Mouse (Mus musculus) liver, embryonic 14.5 days (tissue): ENCODE measurements around the gene Nav2. TPM values are rescaled to one million over a fixed set of nuclear protein-coding genes. Genes with fewer than 3 reads are reported as not detected.

Experiments
- ATAC-seq: fragments of 200-750 bp; cut with Nextera tagmentation; 2 replicates; pipeline ENCODE4 v1.8.0; 2017; ENCODE audit warnings: moderate number of reproducible peaks, mild to moderate bottlenecking, moderate library complexity; ENCODE audit not compliant: insufficient read depth
- DNase-seq, 3 experiments: peaks; one replicate each; pipeline ENCODE4 v3.0.0-alpha.2; 2012 to 2013; ENCODE audit warnings: low read depth in 3 of 3, low spot score in 3 of 3
- H3K27ac ChIP-seq: fragments of 300-500 bp; sonication (generic); 2 replicates; pipeline ENCODE4 v1.5.1; 2014; ENCODE audit warnings: moderate library complexity, mild to moderate bottlenecking, control low read depth, inconsistent platforms
- H3K27me3 ChIP-seq: fragments of 300-500 bp; sonication (generic); 2 replicates; pipeline ENCODE4 v1.6.1; 2014; ENCODE audit warnings: mild to moderate bottlenecking, low read length, moderate library complexity; ENCODE audit not compliant: control insufficient read depth, insufficient read depth
- H3K36me3 ChIP-seq: fragments of 300-500 bp; sonication (generic); replicated peaks from 2 replicates; pipeline ENCODE4 v1.6.1; 2014; ENCODE audit warnings: low read depth; ENCODE audit not compliant: control insufficient read depth, insufficient read depth
- H3K4me1 ChIP-seq, 2 experiments: fragments of 200-500 bp in 1 of 2; fragments of 300-500 bp in 1 of 2; sonication (generic) in 1 of 2; replicated peaks; 2 replicates each; pipeline ENCODE4 v1.6.1; 2012 to 2014; ENCODE audit warnings: antibody characterized with exemption in 1 of 2, inconsistent platforms in 1 of 2, low read length in 1 of 2; ENCODE audit not compliant: control insufficient read depth in 2 of 2, insufficient read depth in 2 of 2
- H3K4me2 ChIP-seq: fragments of 300-500 bp; sonication (generic); 2 replicates; pipeline ENCODE4 v1.6.1; 2014; ENCODE audit warnings: low read depth, mild to moderate bottlenecking, control low read depth, moderate library complexity
- H3K4me3 ChIP-seq, 2 experiments: fragments of 200-500 bp in 1 of 2; fragments of 300-500 bp in 1 of 2; sonication (generic) in 1 of 2; 2 replicates each; pipeline ENCODE4 v1.5.1; 2012 to 2014; ENCODE audit warnings: low read depth in 2 of 2, low read length in 2 of 2, mild to moderate bottlenecking in 2 of 2, control low read depth in 1 of 2, inconsistent platforms in 1 of 2, moderate library complexity in 1 of 2; ENCODE audit not compliant: insufficient read depth in 1 of 2
- H3K9ac ChIP-seq: fragments of 300-500 bp; sonication (generic); replicated peaks from 2 replicates; pipeline ENCODE4 v1.6.1; 2014; ENCODE audit warnings: mild to moderate bottlenecking, control low read depth, moderate library complexity
- H3K9me3 ChIP-seq: fragments of 300-500 bp; sonication (generic); 2 replicates; pipeline ENCODE4 v1.6.1; 2016; ENCODE audit warnings: low read length, mixed read lengths; ENCODE audit not compliant: control insufficient read depth
- CTCF ChIP-seq: IDR thresholded peaks from 2 replicates; pipeline ENCODE4 v1.5.1; 2016; ENCODE audit warnings: antibody characterized with exemption, low read depth, control low read depth
- EP300 ChIP-seq: IDR thresholded peaks from 2 replicates; pipeline ENCODE4 v1.6.1; 2016; ENCODE audit warnings: antibody characterized with exemption, low read depth
- WGBS: fragments of 180-500 bp; shearing (Covaris S2); extraction: QIAGEN DNeasy Blood & Tissue Kit; methylation state at CpG from one replicate; pipeline ENCODE4 v1.1.7; 2014; ENCODE audit not compliant: insufficient replicate concordance; 5-methylcytosine and 5-hydroxymethylcytosine counted together
- polyA plus RNA-seq, 2 experiments: library from polyadenylated mRNA; depleted of rRNA in 1 of 2; stranded (reverse) in 1 of 2; unstranded in 1 of 2; fragments of >200 nt; fragmentation: Nextera tagmentation in 1 of 2; extraction: Ambion mirVana in 1 of 2; gene quantifications; 2 replicates each; pipeline versions ENCODE4 v1.2.1 to v1.2.3; 2012 to 2014

Nav2 gene
- polyA plus RNA-seq, 2 experiments = 1.5 to 1.6 TPM

GRCm38 (mm10) chr7:49436492-49436891 lies 528.0 kb downstream of the Nav2 start:
- Histone ChIP-seq H3K36me3 (no peaks in the 10 kb centered on the region), H3K9ac (no peak overlapping the region), H3K4me2 (no peak overlapping the region), H3K27ac (no peak overlapping the region), H3K9me3 (no peaks in the 10 kb centered on the region), H3K4me3 (no peak overlapping the region), H3K4me1 (peaks cover 0 to 4% of the 10 kb centered on the region in 2 experiments; a peak in 1 of 4 replicates), H3K27me3 (no peaks in the 10 kb centered on the region)
- DNase-seq = no peak
- TF ChIP-seq EP300 (no peak), CTCF (no peak)
- 60% methylated on average over 7 of the region's 7 CpGs for WGBS
- ATAC-seq = no peak

GRCm38 (mm10) chr7:49437901-49438300 lies 529.4 kb downstream of the Nav2 start:
- ATAC-seq (no peak), DNase-seq (no peak)
- no peak overlapping the region for H3K27ac ChIP-seq
- H3K4me1 ChIP-seq = peaks cover 0 to 4% of the 10 kb centered on the region in 2 experiments; a peak in 1 of 4 replicates
- no peak overlapping the region for H3K4me2 ChIP-seq
- WGBS = 66% methylated on average over 11 of the region's 11 CpGs
- H3K9ac ChIP-seq = no peak overlapping the region
- H3K36me3 ChIP-seq = no peaks in the 10 kb centered on the region
- no peak for TF ChIP-seq CTCF
- TF ChIP-seq EP300 = no peak
- H3K27me3 ChIP-seq = no peaks in the 10 kb centered on the region
- H3K9me3 ChIP-seq = no peaks in the 10 kb centered on the region
- H3K4me3 ChIP-seq = no peak overlapping the region

- peak; percentile 73 for TF ChIP-seq CTCF
- no peak for TF ChIP-seq EP300
- H3K4me3 ChIP-seq = no peak overlapping the region
- H3K9me3 ChIP-seq = no peaks in the 10 kb centered on the region
- peaks cover 0 to 4% of the 10 kb centered on the region in 2 experiments; a peak in 1 of 4 replicates for H3K4me1 ChIP-seq
- H3K36me3 ChIP-seq = no peaks in the 10 kb centered on the region
- no peak overlapping the region for H3K27ac ChIP-seq
- no peaks in the 10 kb centered on the region for H3K27me3 ChIP-seq
- no peak for ATAC-seq
- H3K4me2 ChIP-seq = no peak overlapping the region
- DNase-seq = no peak
- WGBS = 31% methylated on average over 2 of the region's 2 CpGs
- H3K9ac ChIP-seq = no peak overlapping the region
Observed at GRCm38 (mm10) chr7:49439136-49439535, 530.6 kb downstream of the Nav2 start.

GRCm38 (mm10) chr7:49440333-49440969 lies 531.9 kb downstream of the Nav2 start:
- no peak overlapping the region for H3K27ac ChIP-seq
- H3K36me3 ChIP-seq = no peaks in the 10 kb centered on the region
- DNase-seq (no peak), ATAC-seq (no peak)
- WGBS = 78% methylated on average over 14 of the region's 14 CpGs
- H3K4me2 ChIP-seq = no peak overlapping the region
- H3K4me3 ChIP-seq = no peak overlapping the region
- TF ChIP-seq EP300 (no peak), CTCF (no peak)
- no peak overlapping the region for H3K9ac ChIP-seq
- no peaks in the 10 kb centered on the region for H3K27me3 ChIP-seq
- H3K4me1 ChIP-seq = peaks cover 0 to 4% of the 10 kb centered on the region in 2 experiments; a peak in 1 of 4 replicates
- H3K9me3 ChIP-seq = no peaks in the 10 kb centered on the region

- Histone ChIP-seq H3K27me3 (no peaks in the 10 kb centered on the region), H3K4me3 (no peak overlapping the region), H3K36me3 (no peaks in the 10 kb centered on the region), H3K9me3 (no peaks in the 10 kb centered on the region), H3K4me2 (no peak overlapping the region), H3K4me1 (no peaks in the 10 kb centered on the region; a peak in 1 of 4 replicates), H3K9ac (no peak overlapping the region), H3K27ac (no peak overlapping the region)
- 65% methylated on average over 8 of the region's 8 CpGs for WGBS
- no peak for ATAC-seq
- DNase-seq = no peak
- TF ChIP-seq EP300 (no peak), CTCF (no peak)
Observed at GRCm38 (mm10) chr7:49442174-49442573, 533.7 kb downstream of the Nav2 start.
